Mouse (Mus musculus): Measurements from ENCODE around the gene Ms4a6c. TPM values are rescaled to one million over a fixed set of nuclear protein-coding genes. Genes with fewer than 3 reads are reported as not detected.
"Not testable (repeated sequence)": the region's sequence is repeated elsewhere in the genome, so short reads cannot be mapped to it uniquely, and the experiment has no call there.

Ms4a6c gene
- 6.3 and 7.1 TPM in 2 replicates for polyA plus RNA-seq (2014; fragmentation: Nextera tagmentation; extraction: Ambion mirVana)

DNA sequence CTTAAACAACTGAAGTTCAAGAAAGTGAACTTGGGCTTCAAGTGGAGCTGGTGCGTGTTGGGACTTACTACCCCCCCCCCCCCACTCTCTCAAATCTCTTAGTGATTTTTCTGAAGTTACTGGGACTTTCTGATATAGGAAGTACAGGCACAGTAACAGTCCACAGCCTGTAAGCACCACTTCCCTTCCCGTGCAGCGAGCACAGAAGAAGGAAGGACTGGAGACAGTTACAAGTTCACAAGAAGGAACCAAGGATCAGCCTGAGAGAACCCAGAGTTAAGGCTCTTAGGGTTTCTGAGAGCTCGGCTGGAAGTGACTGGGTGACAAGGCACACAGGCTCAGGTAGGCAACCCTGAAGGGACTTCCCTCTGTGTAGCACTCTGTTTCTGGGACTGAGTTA, at the start of gene Ms4a6c:
TSS of gene Ms4a6c (plus strand) at position 152 of the 400 bp plus-strand sequence.
- ATAC-seq (ENCODE audit: insufficient read depth); DNase-seq; H3K4me1 ChIP-seq (ENCODE audit: insufficient read depth); H3K4me2 ChIP-seq; H3K27me3 ChIP-seq (ENCODE audit: insufficient read depth, low read length); H3K4me3 ChIP-seq (ENCODE audit: low read depth, low read length); H3K36me3 ChIP-seq (ENCODE audit: insufficient read depth); H3K9me3 ChIP-seq (ENCODE audit: low read depth, low read length); H3K27ac ChIP-seq (ENCODE audit: low read depth); H3K9ac ChIP-seq: not testable (repeated sequence)
- whole genome bisulfite sequencing = 80% methylated on average over 4 of the region's 4 CpGs

DNA sequence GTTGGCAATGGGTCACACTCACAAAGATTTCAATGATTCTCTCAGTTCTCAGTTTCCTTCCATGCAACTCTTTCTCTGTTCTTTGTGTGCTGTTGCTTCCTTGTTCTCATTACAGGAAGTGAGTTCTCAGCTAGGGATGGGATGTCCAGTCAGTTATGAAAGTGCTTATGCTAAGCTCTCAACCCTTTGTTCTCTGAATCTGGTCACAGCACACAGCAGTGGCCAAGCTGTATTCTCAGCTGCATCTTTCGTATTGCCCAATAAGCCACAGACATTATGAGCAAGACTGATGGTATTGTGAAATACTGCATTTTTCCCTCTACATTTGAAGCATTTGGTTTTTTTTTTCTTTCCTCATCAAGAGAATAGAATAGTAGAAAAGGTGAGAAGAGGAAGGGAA, 38.0 kb upstream of the Ms4a6c start:
- DNase-seq = peak; percentile 0
- not testable (repeated sequence) for H3K4me3 ChIP-seq (ENCODE audit: low read depth, low read length); H3K9me3 ChIP-seq (ENCODE audit: low read depth, low read length); H3K4me1 ChIP-seq (ENCODE audit: insufficient read depth); H3K27me3 ChIP-seq (ENCODE audit: insufficient read depth, low read length); H3K27ac ChIP-seq (ENCODE audit: low read depth); H3K36me3 ChIP-seq (ENCODE audit: insufficient read depth); H3K4me2 ChIP-seq; H3K9ac ChIP-seq; ATAC-seq (ENCODE audit: insufficient read depth)
- WGBS = 79% methylated on average over 1 of the region's 1 CpGs

DNA sequence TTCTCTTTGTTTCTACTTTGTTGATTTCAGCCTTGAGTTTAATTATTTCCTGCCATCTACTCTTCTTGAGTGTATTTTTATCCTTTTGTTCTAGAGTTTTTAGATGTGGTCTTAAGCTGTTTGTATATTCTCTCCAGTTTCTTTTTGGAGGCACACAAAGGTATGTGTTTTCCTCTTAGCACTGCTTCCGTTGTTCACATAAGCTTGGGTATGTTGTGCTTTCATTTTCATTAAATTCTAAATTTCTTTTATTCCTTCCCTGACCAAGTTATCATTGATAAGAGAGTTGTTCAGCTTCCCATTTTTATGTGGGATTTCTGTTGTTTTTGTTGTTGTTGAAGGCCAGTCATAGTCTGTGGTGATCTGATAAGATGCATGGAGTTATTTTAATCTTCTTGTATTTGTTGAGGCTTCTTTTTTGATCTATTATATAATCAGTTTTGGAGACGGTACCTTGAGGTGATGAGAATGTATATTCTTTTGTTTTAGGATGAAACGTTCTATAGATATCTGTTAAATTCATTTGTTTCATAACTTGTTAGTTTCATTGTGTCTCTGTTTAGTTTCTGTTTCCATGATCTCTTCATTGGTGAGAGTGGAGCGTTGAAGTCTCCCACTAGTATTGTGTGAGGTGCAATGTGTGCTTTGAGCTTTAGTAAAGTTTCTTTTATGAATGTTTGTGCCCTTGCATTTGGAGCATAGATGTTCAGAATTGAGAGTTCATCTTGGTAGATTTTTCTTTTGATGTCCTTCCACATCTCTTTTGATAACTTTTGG, 33.9 kb upstream of the Ms4a6c start:
- no peak for DNase-seq
- TF ChIP-seq CTCF (IDR thresholded peaks at IDR 0.05; ENCODE audit: low read depth) = no peak
- Histone ChIP-seq H3K4me2 (no peak overlapping the region), H3K4me3 (ENCODE audit: low read depth, low read length) (no peak overlapping the region), H3K27ac (ENCODE audit: low read depth) (no peak overlapping the region), H3K4me1 (ENCODE audit: insufficient read depth) (no peaks in the 10 kb centered on the region), H3K27me3 (ENCODE audit: insufficient read depth, low read length) (no peaks in the 10 kb centered on the region), H3K36me3 (ENCODE audit: insufficient read depth) (no peaks in the 10 kb centered on the region), H3K9ac (no peak overlapping the region), H3K9me3 (ENCODE audit: low read depth, low read length) (no peaks in the 10 kb centered on the region)
- WGBS = 85% methylated on average over 4 of the region's 4 CpGs
- no peak for ATAC-seq (ENCODE audit: insufficient read depth)

DNA sequence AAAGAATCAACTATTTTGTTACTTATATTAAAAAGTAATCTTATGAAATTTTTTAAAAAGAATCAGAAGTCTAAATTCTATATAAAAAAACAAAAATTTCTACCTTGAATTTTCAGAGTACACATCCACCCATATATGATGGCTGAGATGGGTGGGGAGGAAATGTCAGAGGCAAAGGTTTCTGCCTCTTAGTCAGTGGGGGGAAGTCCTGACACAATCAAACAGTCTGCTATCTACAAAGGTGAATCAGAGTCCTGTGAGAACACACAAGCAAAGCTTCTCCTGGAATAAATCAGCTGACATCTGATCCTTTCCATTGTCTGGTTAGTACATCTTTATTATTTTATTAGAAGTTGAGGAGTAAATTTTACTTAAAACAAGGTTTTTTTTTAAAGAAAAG, 25.8 kb upstream of the Ms4a6c start, which contains the start of gene Ms4a4b:
TSS of gene Ms4a4b (plus strand) at position 216 of the 400 bp plus-strand sequence.
- Histone ChIP-seq H3K4me1 (ENCODE audit: insufficient read depth) (no peaks in the 10 kb centered on the region), H3K27ac (ENCODE audit: low read depth) (no peak within 1 kb of the TSS), H3K27me3 (ENCODE audit: insufficient read depth, low read length) (no peaks in the 10 kb centered on the region), H3K4me2 (no peak within 1 kb of the TSS), H3K9me3 (ENCODE audit: low read depth, low read length) (no peaks in the 10 kb centered on the region), H3K36me3 (ENCODE audit: insufficient read depth) (no peaks in the 10 kb centered on the region), H3K9ac (no peak within 1 kb of the TSS), H3K4me3 (ENCODE audit: low read depth, low read length) (no peak within 1 kb of the TSS)
- TF ChIP-seq CTCF (IDR thresholded peaks at IDR 0.05; ENCODE audit: low read depth) = no peak
- ATAC-seq (ENCODE audit: insufficient read depth) (no peak), DNase-seq (no peak)

DNA sequence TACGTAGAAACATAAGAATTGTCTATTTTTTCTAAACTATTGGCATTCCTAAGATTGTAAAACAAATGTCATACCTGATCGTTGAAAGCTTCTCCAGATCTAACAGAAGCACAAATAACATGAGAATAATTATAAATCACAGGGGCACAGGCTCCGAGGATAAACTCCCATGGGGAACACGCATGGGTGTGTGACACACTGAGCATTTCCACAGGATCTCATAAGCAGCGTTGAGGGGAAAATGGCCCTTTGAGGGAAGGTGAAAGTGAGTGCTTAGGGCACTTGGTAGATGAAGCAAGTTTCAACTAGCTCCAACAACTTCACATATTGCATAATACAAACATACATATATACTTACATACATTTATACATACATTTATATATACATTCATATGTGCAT, 25.2 kb upstream of the Ms4a6c start:
- Histone ChIP-seq H3K27me3 (ENCODE audit: insufficient read depth, low read length) (no peaks in the 10 kb centered on the region), H3K4me3 (ENCODE audit: low read depth, low read length) (no peak overlapping the region), H3K36me3 (ENCODE audit: insufficient read depth) (no peaks in the 10 kb centered on the region), H3K4me2 (no peak overlapping the region), H3K9me3 (ENCODE audit: low read depth, low read length) (no peaks in the 10 kb centered on the region), H3K4me1 (ENCODE audit: insufficient read depth) (no peaks in the 10 kb centered on the region), H3K27ac (ENCODE audit: low read depth) (no peak overlapping the region), H3K9ac (no peak overlapping the region)
- WGBS = 79% methylated on average over 5 of the region's 5 CpGs
- no peak for DNase-seq
- no peak for TF ChIP-seq CTCF (IDR thresholded peaks at IDR 0.05; ENCODE audit: low read depth)
- no peak for ATAC-seq (ENCODE audit: insufficient read depth)

DNA sequence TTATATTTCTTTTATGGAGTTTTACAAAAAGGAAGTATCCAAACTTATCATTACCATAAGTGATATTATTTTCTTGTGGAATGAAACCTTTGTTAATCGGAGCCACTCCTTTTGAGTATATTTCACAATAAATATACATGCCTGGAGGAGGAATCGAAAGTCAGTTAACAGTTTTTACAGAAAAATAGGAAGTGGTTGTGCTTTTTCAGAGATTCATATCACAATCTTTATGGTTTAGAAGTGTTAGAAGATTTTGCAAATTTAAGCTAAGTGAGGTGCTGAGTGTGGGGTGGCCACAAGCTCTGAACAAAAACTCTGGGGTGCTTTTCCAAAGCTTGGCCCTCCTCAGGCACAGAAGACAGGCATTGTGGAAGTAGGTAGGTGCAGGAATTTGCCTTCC, 21.9 kb upstream of the Ms4a6c start:
- Histone ChIP-seq H3K27ac (ENCODE audit: low read depth) (no peak overlapping the region), H3K4me3 (ENCODE audit: low read depth, low read length) (no peak overlapping the region), H3K9me3 (ENCODE audit: low read depth, low read length) (no peaks in the 10 kb centered on the region), H3K4me2 (no peak overlapping the region), H3K36me3 (ENCODE audit: insufficient read depth) (no peaks in the 10 kb centered on the region), H3K4me1 (ENCODE audit: insufficient read depth) (no peaks in the 10 kb centered on the region), H3K27me3 (ENCODE audit: insufficient read depth, low read length) (no peaks in the 10 kb centered on the region), H3K9ac (no peak overlapping the region)
- ATAC-seq (ENCODE audit: insufficient read depth) = no peak
- no peak for DNase-seq
- no peak for TF ChIP-seq CTCF (IDR thresholded peaks at IDR 0.05; ENCODE audit: low read depth)
- 85% methylated on average over 2 of the region's 2 CpGs for WGBS

DNA sequence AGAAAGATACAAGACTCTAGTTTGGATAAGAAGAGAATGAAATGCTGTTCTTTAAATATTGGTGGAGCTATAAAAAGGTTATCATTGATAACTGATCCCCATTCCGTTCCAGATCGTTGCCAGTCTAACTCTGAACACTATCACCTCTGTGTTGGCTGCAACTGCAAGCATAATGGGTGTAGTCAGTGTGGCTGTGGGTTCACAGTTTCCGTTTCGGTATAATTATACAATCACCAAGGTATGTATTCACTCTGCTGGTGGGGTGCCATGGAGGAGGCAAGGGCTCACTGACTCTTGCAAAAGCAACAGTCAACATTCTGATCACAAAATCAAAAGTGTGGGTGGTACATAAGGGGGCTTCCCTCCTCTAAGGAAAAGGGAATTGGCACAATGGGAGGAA, 10.1 kb upstream of the Ms4a6c start:
- not testable (repeated sequence) for H3K4me2 ChIP-seq; H3K27me3 ChIP-seq (ENCODE audit: insufficient read depth, low read length); H3K36me3 ChIP-seq (ENCODE audit: insufficient read depth); DNase-seq; ATAC-seq (ENCODE audit: insufficient read depth); H3K27ac ChIP-seq (ENCODE audit: low read depth); H3K4me1 ChIP-seq (ENCODE audit: insufficient read depth); H3K4me3 ChIP-seq (ENCODE audit: low read depth, low read length); H3K9me3 ChIP-seq (ENCODE audit: low read depth, low read length); H3K9ac ChIP-seq
- 72% methylated on average over 2 of the region's 4 CpGs for WGBS

DNA sequence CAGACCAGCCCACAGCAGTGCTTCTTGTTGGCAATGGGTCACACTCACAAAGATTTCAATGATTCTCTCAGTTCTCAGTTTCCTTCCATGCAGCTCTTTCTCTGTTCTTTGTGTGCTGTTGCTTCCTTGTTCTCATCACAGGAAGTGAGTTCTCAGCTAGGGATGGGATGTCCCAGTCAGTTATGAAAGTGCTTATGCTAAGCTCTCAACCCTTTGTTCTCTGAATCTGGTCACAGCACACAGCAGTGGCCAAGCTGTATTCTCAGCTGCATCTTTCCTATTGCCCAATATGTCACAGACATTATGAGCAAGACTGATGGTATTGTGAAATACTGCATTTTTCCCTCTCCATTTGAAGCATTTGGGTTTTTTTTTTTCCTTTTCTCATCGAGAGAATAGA, 4.4 kb upstream of the Ms4a6c start:
- not testable (repeated sequence) for H3K9ac ChIP-seq; H3K4me3 ChIP-seq (ENCODE audit: low read depth, low read length); H3K27ac ChIP-seq (ENCODE audit: low read depth); DNase-seq; H3K36me3 ChIP-seq (ENCODE audit: insufficient read depth); ATAC-seq (ENCODE audit: insufficient read depth); H3K9me3 ChIP-seq (ENCODE audit: low read depth, low read length); H3K4me1 ChIP-seq (ENCODE audit: insufficient read depth); H3K4me2 ChIP-seq; H3K27me3 ChIP-seq (ENCODE audit: insufficient read depth, low read length)
- WGBS = 47% methylated on average over 1 of the region's 1 CpGs

All from lung, embryonic 14.5 days (tissue).